Mouse (Mus musculus): Measurements from ENCODE around the gene Pcdh19. TPM values are rescaled to one million over a fixed set of nuclear protein-coding genes. Genes with fewer than 3 reads are reported as not detected.
"Not testable (repeated sequence)": the region's sequence is repeated elsewhere in the genome, so short reads cannot be mapped to it uniquely, and the experiment has no call there.

Gene Pcdh19
- polyA plus RNA-seq (2016; fragmentation: Nextera tagmentation; extraction: Ambion mirVana): 12.1 and 12.3 TPM in 2 replicates

- H3K27me3 ChIP-seq (ENCODE audit: poor library complexity, severe bottlenecking): peaks cover 75% of the 10 kb centered on the region
- peak within 1 kb of the TSS; percentile 86 for H3K27ac ChIP-seq
- no peaks in the 10 kb centered on the region; the same call in 1 of the 2 replicates for H3K36me3 ChIP-seq (replicated peaks)
- H3K4me3 ChIP-seq: peak within 1 kb of the TSS; percentile 65
- peak; percentile 80 for DNase-seq (ENCODE audit: extremely low spot score, low spot score)
- H3K4me1 ChIP-seq: peaks cover 13% of the 10 kb centered on the region
- 0 out of 2 replicates have a peak, but pooled peaks cover 4% of the 10 kb centered on the region for H3K9me3 ChIP-seq
- WGBS: 31% methylated on average over 20 of the region's 26 CpGs
Measured at GRCm38 (mm10) chrX:133688840-133689239, at the start of gene Pcdh19. Gene Pcdh19 (minus strand): TSS chrX:133688987.

GRCm38 (mm10) chrX:133735871-133736270, 47.1 kb upstream of the Pcdh19 start:
- Histone ChIP-seq H3K4me1 (no peaks in the 10 kb centered on the region), H3K27ac (no peak overlapping the region), H3K27me3 (ENCODE audit: poor library complexity, severe bottlenecking) (peaks cover 9% of the 10 kb centered on the region; the same call in 1 of the 2 replicates), H3K4me3 (no peak overlapping the region), H3K36me3 (replicated peaks) (no peaks in the 10 kb centered on the region), H3K9me3 (no peaks in the 10 kb centered on the region)
- 94% methylated on average over 2 of the region's 2 CpGs for WGBS
- no peak for DNase-seq (ENCODE audit: extremely low spot score, low spot score)

GRCm38 (mm10) chrX:133734984-133735383, 46.2 kb upstream of the Pcdh19 start:
- Histone ChIP-seq H3K36me3 (replicated peaks) (no peaks in the 10 kb centered on the region), H3K27ac (no peak overlapping the region), H3K27me3 (ENCODE audit: poor library complexity, severe bottlenecking) (0 out of 2 replicates have a peak, but pooled peaks cover 4% of the 10 kb centered on the region), H3K4me3 (no peak overlapping the region), H3K4me1 (no peaks in the 10 kb centered on the region), H3K9me3 (no peaks in the 10 kb centered on the region)
- peak; percentile 15 for DNase-seq (ENCODE audit: extremely low spot score, low spot score)
- 49% methylated on average over 6 of the region's 6 CpGs for WGBS

- Histone ChIP-seq H3K9me3 (no peaks in the 10 kb centered on the region), H3K4me1 (no peaks in the 10 kb centered on the region), H3K27ac (no peak overlapping the region), H3K27me3 (ENCODE audit: poor library complexity, severe bottlenecking) (peaks cover 2% of the 10 kb centered on the region), H3K36me3 (replicated peaks) (no peaks in the 10 kb centered on the region), H3K4me3 (no peak overlapping the region)
- 86% methylated on average over 3 of the region's 3 CpGs for WGBS
- no peak for DNase-seq (ENCODE audit: extremely low spot score, low spot score)
Measured at GRCm38 (mm10) chrX:133721517-133721916, 32.7 kb upstream of the Pcdh19 start.

- H3K4me1 ChIP-seq: no peaks in the 10 kb centered on the region
- no peak for DNase-seq (ENCODE audit: extremely low spot score, low spot score)
- 63% methylated on average over 2 of the region's 2 CpGs for WGBS
- H3K9me3 ChIP-seq: no peaks in the 10 kb centered on the region
- H3K27ac ChIP-seq: no peak overlapping the region
- H3K27me3 ChIP-seq (ENCODE audit: poor library complexity, severe bottlenecking): peaks cover 25% of the 10 kb centered on the region
- no peaks in the 10 kb centered on the region for H3K36me3 ChIP-seq (replicated peaks)
- H3K4me3 ChIP-seq: no peak overlapping the region
Measured at GRCm38 (mm10) chrX:133710621-133711020, 21.8 kb upstream of the Pcdh19 start.

GRCm38 (mm10) chrX:133702902-133703301, 14.1 kb upstream of the Pcdh19 start:
- Histone ChIP-seq H3K27ac (no peak overlapping the region), H3K36me3 (replicated peaks) (no peaks in the 10 kb centered on the region), H3K9me3 (no peaks in the 10 kb centered on the region), H3K4me1 (no peaks in the 10 kb centered on the region), H3K27me3 (ENCODE audit: poor library complexity, severe bottlenecking) (peaks cover 9% of the 10 kb centered on the region), H3K4me3 (no peak overlapping the region)
- WGBS: 97% methylated on average over 1 of the region's 1 CpGs
- DNase-seq (ENCODE audit: extremely low spot score, low spot score): no peak

- H3K27ac ChIP-seq; H3K9me3 ChIP-seq; H3K4me1 ChIP-seq; H3K36me3 ChIP-seq (replicated peaks); H3K4me3 ChIP-seq; DNase-seq (ENCODE audit: extremely low spot score, low spot score): not testable (repeated sequence)
- H3K27me3 ChIP-seq (ENCODE audit: poor library complexity, severe bottlenecking): peaks cover 22% of the 10 kb centered on the region
- 79% methylated on average over 2 of the region's 4 CpGs for WGBS
Measured at GRCm38 (mm10) chrX:133697871-133698270, 9.1 kb upstream of the Pcdh19 start.

- no peaks in the 10 kb centered on the region for H3K4me1 ChIP-seq
- DNase-seq (ENCODE audit: extremely low spot score, low spot score): no peak
- H3K9me3 ChIP-seq: no peaks in the 10 kb centered on the region
- no peak overlapping the region for H3K4me3 ChIP-seq
- no peak overlapping the region for H3K27ac ChIP-seq
- 35% methylated on average over 4 of the region's 4 CpGs for WGBS
- H3K27me3 ChIP-seq (ENCODE audit: poor library complexity, severe bottlenecking): peaks cover 22% of the 10 kb centered on the region
- no peaks in the 10 kb centered on the region for H3K36me3 ChIP-seq (replicated peaks)
Measured at GRCm38 (mm10) chrX:133696461-133696860, 7.7 kb upstream of the Pcdh19 start.

GRCm38 (mm10) chrX:133693037-133693760, 4.4 kb upstream of the Pcdh19 start:
- H3K27me3 ChIP-seq (ENCODE audit: poor library complexity, severe bottlenecking): peaks cover 53% of the 10 kb centered on the region

GRCm38 (mm10) chrX:133692392-133692790, 3.6 kb upstream of the Pcdh19 start:
- 51% methylated on average over 2 of the region's 2 CpGs for WGBS
- 0 out of 2 replicates have a peak, but pooled peaks cover under 1% of the 10 kb centered on the region for H3K9me3 ChIP-seq
- peaks cover 61% of the 10 kb centered on the region for H3K27me3 ChIP-seq (ENCODE audit: poor library complexity, severe bottlenecking)
- no peaks in the 10 kb centered on the region for H3K36me3 ChIP-seq (replicated peaks)
- no peaks in the 10 kb centered on the region for H3K4me1 ChIP-seq
- no peak for DNase-seq (ENCODE audit: extremely low spot score, low spot score)
- no peak overlapping the region for H3K27ac ChIP-seq
- H3K4me3 ChIP-seq: no peak overlapping the region

More at GRCm38 (mm10) chrX:133693037-133693760, 4.4 kb upstream of the Pcdh19 start:
- no peaks in the 10 kb centered on the region for H3K4me1 ChIP-seq
- no peak overlapping the region for H3K27ac ChIP-seq
- 82% methylated on average over 5 of the region's 5 CpGs for WGBS
- DNase-seq (ENCODE audit: extremely low spot score, low spot score): no peak
- no peak overlapping the region for H3K4me3 ChIP-seq
- H3K36me3 ChIP-seq (replicated peaks): no peaks in the 10 kb centered on the region
- no peaks in the 10 kb centered on the region for H3K9me3 ChIP-seq

GRCm38 (mm10) chrX:133691581-133692391, 3.0 kb upstream of the Pcdh19 start:
- H3K4me1 ChIP-seq: no peaks in the 10 kb centered on the region
- peaks cover 67% of the 10 kb centered on the region for H3K27me3 ChIP-seq (ENCODE audit: poor library complexity, severe bottlenecking)
- H3K36me3 ChIP-seq (replicated peaks): no peaks in the 10 kb centered on the region
- peak; percentile 20 for DNase-seq (ENCODE audit: extremely low spot score, low spot score)
- H3K27ac ChIP-seq: no peak overlapping the region
- WGBS: 16% methylated on average over 12 of the region's 12 CpGs
- 0 out of 2 replicates have a peak, but pooled peaks cover 4% of the 10 kb centered on the region for H3K9me3 ChIP-seq
- H3K4me3 ChIP-seq: peak overlapping the region; percentile 65

- H3K36me3 ChIP-seq (replicated peaks): no peaks in the 10 kb centered on the region; the same call in 1 of the 2 replicates
- H3K27ac ChIP-seq: no peak overlapping the region
- 20% methylated on average over 11 of the region's 11 CpGs for WGBS
- no peak for DNase-seq (ENCODE audit: extremely low spot score, low spot score)
- peaks cover 4% of the 10 kb centered on the region for H3K4me1 ChIP-seq
- H3K4me3 ChIP-seq: peak overlapping the region; percentile 65
- H3K27me3 ChIP-seq (ENCODE audit: poor library complexity, severe bottlenecking): peaks cover 69% of the 10 kb centered on the region
- H3K9me3 ChIP-seq: 0 out of 2 replicates have a peak, but pooled peaks cover 4% of the 10 kb centered on the region
Measured at GRCm38 (mm10) chrX:133690822-133691221, 2.0 kb upstream of the Pcdh19 start.

All from forebrain, embryonic 10.5 days (tissue).